Mouse (Mus musculus) stomach, embryonic 15.5 days (tissue): ENCODE results near the gene Tmem150c. TPM values are rescaled to one million over a fixed set of nuclear protein-coding genes. Genes with fewer than 3 reads are reported as not detected.

Experiments used
- ATAC-seq: fragments of 200-750 bp; cut with Nextera tagmentation; 2 replicates; pipeline ENCODE4 v1.8.0; 2017; ENCODE audit warnings: low read depth, moderate number of reproducible peaks, moderate TSS enrichment; ENCODE audit not compliant: insufficient read depth, low FRiP score
- H3K27ac ChIP-seq: fragments of 300-500 bp; sonication (generic); 2 replicates; pipeline ENCODE4 v1.5.1; 2015; ENCODE audit warnings: mild to moderate bottlenecking, inconsistent platforms
- H3K27me3 ChIP-seq: fragments of 300-500 bp; sonication (generic); replicated peaks from 2 replicates; pipeline ENCODE4 v1.6.1; 2015; ENCODE audit warnings: inconsistent platforms
- H3K36me3 ChIP-seq: fragments of 300-500 bp; sonication (generic); 2 replicates; pipeline ENCODE4 v1.6.1; 2015; ENCODE audit warnings: inconsistent platforms
- H3K4me1 ChIP-seq: fragments of 300-500 bp; sonication (generic); 2 replicates; pipeline ENCODE4 v1.6.1; 2015; ENCODE audit warnings: inconsistent platforms
- H3K4me2 ChIP-seq: fragments of 300-500 bp; sonication (generic); 2 replicates; pipeline ENCODE4 v1.6.1; 2015; ENCODE audit warnings: mild to moderate bottlenecking, inconsistent platforms
- H3K4me3 ChIP-seq: fragments of 300-500 bp; sonication (generic); replicated peaks from 2 replicates; pipeline ENCODE4 v1.5.1; 2015; ENCODE audit warnings: inconsistent platforms
- H3K9ac ChIP-seq: fragments of 300-500 bp; sonication (generic); 2 replicates; pipeline ENCODE4 v1.6.1; 2015; ENCODE audit warnings: inconsistent platforms
- H3K9me3 ChIP-seq: fragments of 300-500 bp; sonication (generic); 2 replicates; pipeline ENCODE4 v1.6.1; 2016; ENCODE audit warnings: inconsistent platforms
- WGBS: fragments of 180-500 bp; shearing (Covaris S2); methylation state at CpG from one replicate; pipeline ENCODE4 v1.1.7; 2015; 5-methylcytosine and 5-hydroxymethylcytosine counted together
- polyA plus RNA-seq: library from polyadenylated mRNA; unstranded; fragments of >200 nt; fragmentation: Nextera tagmentation; extraction: Ambion mirVana; gene quantifications from 2 replicates; pipeline ENCODE4 v1.2.1, GENCODE M21; 2015

Gene Tmem150c
- polyA plus RNA-seq, 1 experiment from 2014 or later = 4.7 TPM

DNA sequence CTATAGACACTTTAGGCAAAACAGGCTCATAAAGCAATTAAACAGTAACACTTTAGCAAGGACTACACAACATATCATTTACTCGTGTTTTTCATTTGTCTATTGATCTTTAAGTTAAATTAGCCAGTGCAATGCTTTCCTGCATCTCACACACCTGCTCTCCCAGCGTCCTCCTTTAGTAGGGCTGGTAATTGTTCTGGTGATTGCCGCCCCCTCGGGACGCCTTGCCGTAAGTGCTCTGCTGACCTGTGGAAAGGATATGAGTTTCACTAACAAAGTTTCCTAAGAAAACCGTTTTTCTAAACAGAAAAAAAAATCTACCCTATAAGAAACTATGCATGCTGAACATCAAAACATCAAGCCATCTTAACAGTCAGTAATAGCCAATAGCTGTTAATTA, 123.7 kb downstream of the Tmem150c start:
- WGBS = 38% methylated on average over 7 of the region's 7 CpGs
- H3K4me1 ChIP-seq = 0 out of 2 replicates have a peak, but pooled peaks cover 10% of the 10 kb centered on the region
- H3K36me3 ChIP-seq = peaks cover 31% of the 10 kb centered on the region

DNA sequence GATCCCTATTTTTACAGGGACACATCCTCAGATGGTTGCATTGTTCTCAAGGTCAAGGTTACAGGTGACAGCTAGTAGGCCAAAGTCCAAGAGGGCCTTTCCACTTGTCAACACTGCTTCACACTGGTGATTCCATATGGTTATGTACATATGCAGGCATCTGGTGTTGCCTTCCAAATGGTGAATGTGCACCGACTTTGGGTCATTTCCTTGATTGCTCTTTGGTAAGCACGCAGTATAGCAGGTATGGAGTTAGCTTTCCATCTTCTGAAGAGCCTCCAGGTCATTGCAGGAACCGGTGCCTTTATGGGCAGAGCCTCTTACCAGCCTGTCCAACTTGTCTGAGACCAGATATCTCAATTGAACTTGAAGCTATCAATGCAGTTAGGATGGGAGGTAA, 127.0 kb downstream of the Tmem150c start:
- Histone ChIP-seq H3K9ac (no peak overlapping the region), H3K9me3 (no peaks in the 10 kb centered on the region), H3K4me1 (0 out of 2 replicates have a peak, but pooled peaks cover 13% of the 10 kb centered on the region), H3K27ac (no peak overlapping the region), H3K27me3 (no peaks in the 10 kb centered on the region), H3K4me3 (no peak overlapping the region), H3K4me2 (no peak overlapping the region), H3K36me3 (peaks cover 31% of the 10 kb centered on the region)
- 74% methylated on average over 3 of the region's 3 CpGs for WGBS
- ATAC-seq = no peak

More for the DNA sequence above, 123.7 kb downstream of the Tmem150c start:
- H3K4me2 ChIP-seq = peak overlapping the region; percentile 88
- no peak overlapping the region for H3K4me3 ChIP-seq
- no peaks in the 10 kb centered on the region for H3K27me3 ChIP-seq
- H3K27ac ChIP-seq = no peak overlapping the region
- no peak overlapping the region for H3K9ac ChIP-seq
- H3K9me3 ChIP-seq = no peaks in the 10 kb centered on the region
- no peak for ATAC-seq

DNA sequence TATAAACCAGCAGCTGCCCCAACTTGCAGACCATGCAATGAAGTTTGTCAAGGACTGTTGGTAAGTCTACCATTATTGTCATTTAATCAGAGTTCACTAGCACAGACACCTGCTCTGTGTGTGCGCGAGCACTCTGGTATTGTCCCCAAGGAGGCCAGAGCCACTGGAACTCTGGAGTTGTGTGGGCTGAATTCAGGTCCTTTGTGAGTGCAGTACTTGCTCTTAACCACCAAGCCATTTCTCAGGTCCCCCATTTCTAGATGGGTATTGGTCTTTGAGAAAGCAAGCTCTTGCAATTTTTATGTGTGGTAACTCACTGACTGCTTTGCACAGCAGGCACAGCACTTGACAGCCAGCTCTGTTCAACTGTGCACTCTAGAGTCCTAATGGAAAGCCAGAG, 127.5 kb downstream of the Tmem150c start:
- H3K36me3 ChIP-seq = peaks cover 31% of the 10 kb centered on the region
- H3K4me3 ChIP-seq = no peak overlapping the region
- H3K9ac ChIP-seq = no peak overlapping the region
- H3K27me3 ChIP-seq = no peaks in the 10 kb centered on the region
- no peak overlapping the region for H3K4me2 ChIP-seq
- no peak overlapping the region for H3K27ac ChIP-seq
- ATAC-seq = no peak
- 0 out of 2 replicates have a peak, but pooled peaks cover 13% of the 10 kb centered on the region for H3K4me1 ChIP-seq
- no peaks in the 10 kb centered on the region for H3K9me3 ChIP-seq
- 85% methylated on average over 2 of the region's 2 CpGs for WGBS

DNA sequence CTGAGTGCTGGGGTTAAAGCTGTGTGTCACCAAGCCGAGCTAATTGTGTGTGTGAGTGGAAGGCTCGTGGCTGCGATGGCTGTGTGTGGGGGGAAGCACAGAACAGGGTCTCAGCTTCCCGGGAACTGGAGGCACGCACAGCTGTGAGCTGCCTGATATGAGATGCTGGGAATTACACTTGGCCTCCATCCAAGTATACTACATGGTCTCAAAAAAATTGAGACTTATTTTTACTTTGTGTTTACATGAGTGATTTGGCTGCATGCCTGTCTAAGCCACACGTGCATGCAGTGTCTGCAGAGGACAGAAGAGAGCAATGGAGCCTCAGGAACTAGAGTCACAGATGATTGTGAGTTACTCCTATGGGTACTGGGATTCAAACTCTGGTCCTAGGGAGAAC, 129.5 kb downstream of the Tmem150c start:
- no peak overlapping the region for H3K4me3 ChIP-seq
- H3K27ac ChIP-seq = peak overlapping the region; percentile 65; the same call in 1 of the 2 replicates
- H3K4me2 ChIP-seq = no peak overlapping the region
- H3K36me3 ChIP-seq = peaks cover 28% of the 10 kb centered on the region
- WGBS = 9% methylated on average over 6 of the region's 6 CpGs
- 0 out of 2 replicates have a peak, but pooled peaks cover 9% of the 10 kb centered on the region for H3K4me1 ChIP-seq
- peak; percentile 84 for ATAC-seq
- H3K27me3 ChIP-seq = no peaks in the 10 kb centered on the region
- no peaks in the 10 kb centered on the region for H3K9me3 ChIP-seq
- no peak overlapping the region for H3K9ac ChIP-seq

Other genes starting within 250 kb of the Tmem150c start
- gene Hnrnpd, start 180.9 kb downstream of the Tmem150c start, polyA plus RNA-seq = 178 and 194 TPM in 2 replicates
- gene 4930524J08Rik, start 180.7 kb downstream of the Tmem150c start, polyA plus RNA-seq = 1.7 and 1.8 TPM in 2 replicates
- 136 and 149 TPM in 2 replicates for gene Hnrnpdl, start 120.1 kb downstream of the Tmem150c start, polyA plus RNA-seq
- gene Enoph1, start 119.8 kb downstream of the Tmem150c start, polyA plus RNA-seq = 41.2 and 46.2 TPM in 2 replicates